Mouse (Mus musculus) Muller cell, postnatal 12 days (primary cell): Measurements from ENCODE around the gene Casq2.

Experiments
- DNase-seq: peaks from one replicate; pipeline ENCODE4 v3.0.0-alpha.2; 2015; ENCODE audit errors: inconsistent ontology term

Casq2 gene

DNA sequence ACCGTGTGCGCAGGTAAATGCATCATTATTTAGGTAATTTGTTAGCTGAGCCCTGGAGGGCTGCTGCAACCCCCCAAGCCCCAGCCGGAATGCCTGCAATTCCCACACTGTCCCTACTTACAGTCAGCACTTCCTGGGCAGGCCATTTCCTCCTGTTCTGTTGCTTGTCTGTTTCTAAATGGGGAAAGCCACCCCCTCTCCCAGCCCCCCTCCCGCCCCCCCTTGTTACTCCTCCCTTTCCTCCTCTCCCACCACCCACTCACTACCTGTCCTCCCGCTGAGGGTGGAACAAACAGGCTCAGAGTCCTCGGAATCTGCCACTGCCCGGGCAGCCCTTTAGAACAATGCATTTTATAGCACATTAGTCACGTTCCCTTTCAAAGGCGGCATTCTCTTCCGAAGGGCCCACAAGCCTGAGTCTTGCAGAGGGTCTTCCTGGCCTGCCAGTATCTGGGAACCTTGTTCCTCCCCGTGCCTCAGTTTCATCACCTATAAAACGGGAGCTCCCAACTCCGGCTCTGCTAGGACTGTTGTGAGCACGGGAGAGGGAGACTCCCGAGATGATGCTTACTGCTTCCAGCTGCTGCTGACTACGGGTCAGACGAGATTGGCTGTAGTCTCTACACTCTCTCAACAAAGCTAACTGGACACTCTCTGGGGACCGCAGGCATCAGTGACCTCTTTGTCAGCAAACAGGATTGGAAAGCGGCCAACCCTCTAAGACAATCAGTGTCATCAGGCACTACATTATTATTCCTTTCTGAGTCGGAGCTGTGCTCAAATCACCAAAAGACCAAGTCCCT, 107.5 kb downstream of the Casq2 start:
- DNase-seq = peak; percentile 79

DNA sequence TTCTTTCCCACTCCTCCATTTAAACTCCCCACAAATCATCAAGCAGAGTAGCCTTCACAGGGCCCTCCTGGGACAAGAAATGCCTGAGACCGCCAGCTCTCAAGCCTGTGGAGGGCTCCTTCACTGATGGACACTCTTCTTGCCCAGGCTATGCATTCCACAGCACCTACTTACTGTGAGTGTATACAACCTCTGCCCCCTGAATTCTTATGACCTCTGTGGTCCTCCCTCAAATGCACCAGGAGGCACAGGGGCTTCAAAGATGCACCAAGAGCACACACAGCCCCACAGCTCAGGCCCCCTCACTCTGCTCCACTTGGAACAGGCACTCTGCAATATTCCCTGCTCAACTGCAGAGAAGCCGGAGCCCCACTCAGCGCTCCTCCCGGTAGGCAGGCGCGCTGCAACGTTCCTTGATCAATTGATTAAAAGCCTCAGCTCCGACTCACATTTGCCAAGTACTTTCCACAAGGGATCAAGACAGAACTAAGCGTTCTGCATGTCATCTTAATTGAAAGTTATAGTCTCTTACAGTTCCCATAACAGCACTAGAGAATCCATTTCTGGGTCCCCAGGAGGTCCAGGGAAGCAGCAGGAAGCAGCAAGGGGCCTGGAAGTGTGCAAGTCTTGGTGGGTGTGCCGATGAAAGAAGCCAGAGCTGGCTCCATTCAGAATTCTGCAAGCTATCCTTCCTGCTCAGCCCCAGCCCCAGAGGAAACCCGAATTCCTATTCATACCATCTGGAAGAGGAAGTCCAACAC, 108.3 kb downstream of the Casq2 start:
- no peak for DNase-seq

DNA sequence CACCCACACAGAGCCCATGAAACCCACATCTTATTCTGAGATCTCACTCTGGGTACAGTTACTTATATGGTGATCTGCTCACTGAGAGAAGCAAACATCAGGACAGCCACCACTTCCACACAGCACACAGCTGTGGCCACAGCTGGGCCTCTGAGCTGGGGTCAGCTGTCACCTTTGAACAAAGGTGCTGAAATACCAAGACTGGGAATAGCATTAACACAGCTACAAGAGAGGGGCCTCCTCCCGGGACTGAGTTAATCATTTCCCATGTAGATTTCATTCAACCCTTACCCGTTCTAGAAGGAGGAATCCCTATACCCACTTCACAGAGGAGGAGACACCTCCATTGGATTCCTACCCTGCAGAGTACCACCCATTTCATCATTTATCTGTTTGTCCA, 109.5 kb downstream of the Casq2 start:
- DNase-seq = no peak
